Mouse (Mus musculus): ENCODE data around the gene Creg1.

Gene Creg1

DNA sequence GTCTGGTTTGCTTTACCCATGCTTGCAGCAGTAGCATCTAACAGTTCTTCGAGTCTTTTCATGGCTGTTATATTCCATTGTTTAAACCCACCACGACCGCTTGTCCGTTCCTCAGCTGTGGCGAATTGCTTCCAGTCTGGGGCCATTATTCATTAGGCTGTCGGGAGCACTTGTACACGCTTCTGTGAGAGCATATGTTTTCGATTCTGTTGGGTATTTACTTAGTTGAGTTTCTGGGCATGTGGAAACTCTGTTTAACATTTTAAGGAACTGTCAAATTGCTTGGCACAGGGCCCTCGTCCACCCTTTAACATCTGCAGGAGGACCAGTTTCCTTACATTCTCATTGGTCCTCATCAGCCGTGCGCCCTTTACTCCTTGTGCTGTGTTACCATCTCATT lies 22.8 kb downstream of the Creg1 start:
- DNase-seq (ENCODE audit: low read depth in 2 of 2, low spot score in 2 of 2): no peak

DNA sequence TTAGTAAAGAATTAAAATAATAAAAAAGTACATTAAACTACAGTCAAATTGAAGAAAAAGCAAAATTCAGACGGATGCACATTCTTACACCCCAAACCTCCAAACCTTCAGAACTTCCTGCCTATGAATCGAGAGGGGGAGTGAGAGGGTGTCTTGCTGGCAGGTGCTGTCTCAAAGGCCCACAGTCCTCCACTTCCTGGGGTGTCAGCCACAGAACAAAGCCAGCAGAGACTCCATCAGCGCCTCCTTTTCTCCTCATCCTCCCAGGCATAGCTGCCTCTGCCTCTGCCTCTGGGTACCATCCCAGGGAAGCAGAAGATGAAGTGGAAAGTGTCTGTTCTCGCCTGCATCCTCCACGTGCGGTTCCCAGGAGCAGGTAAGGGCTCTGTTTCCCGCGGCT lies 25.0 kb downstream of the Creg1 start, which contains the start of gene Cd247:
Cd247 (plus strand) TSS at position 171 of the 400 bp plus-strand sequence.
- peak; percentile 60 to 74 for DNase-seq (ENCODE audit: low read depth in 2 of 2, low spot score in 2 of 2)

DNA sequence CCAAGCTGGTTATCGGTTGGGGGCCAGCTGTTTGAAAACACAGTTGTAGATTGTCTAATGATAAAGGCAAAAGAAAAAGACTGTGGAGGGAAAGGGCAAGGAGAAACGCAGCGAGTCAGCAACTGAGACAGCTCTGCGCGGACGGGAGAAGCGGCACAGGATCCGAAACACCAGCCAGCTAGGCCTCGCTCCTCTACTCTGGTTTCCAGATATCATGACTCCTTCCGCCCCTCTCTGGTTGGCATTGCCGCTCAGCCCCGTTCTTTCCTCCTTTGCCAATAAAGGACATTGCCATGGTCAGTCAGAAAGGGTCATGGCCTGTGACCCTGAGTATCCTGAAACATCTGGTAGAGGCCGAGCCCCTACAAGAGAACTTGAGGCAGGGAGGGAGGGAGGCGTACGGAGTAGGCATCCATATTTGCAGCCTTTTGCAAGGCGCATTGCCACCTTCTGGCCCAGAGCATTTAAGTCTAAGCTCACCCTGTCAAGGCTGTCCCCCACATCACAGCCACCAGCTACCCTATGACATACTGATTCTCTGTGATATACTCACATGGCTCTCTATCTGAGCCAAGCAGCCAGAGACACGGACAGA lies 25.6 kb downstream of the Creg1 start:
- DNase-seq (ENCODE audit: low read depth in 2 of 2, low spot score in 2 of 2): peak; percentile 35 to 48

DNA sequence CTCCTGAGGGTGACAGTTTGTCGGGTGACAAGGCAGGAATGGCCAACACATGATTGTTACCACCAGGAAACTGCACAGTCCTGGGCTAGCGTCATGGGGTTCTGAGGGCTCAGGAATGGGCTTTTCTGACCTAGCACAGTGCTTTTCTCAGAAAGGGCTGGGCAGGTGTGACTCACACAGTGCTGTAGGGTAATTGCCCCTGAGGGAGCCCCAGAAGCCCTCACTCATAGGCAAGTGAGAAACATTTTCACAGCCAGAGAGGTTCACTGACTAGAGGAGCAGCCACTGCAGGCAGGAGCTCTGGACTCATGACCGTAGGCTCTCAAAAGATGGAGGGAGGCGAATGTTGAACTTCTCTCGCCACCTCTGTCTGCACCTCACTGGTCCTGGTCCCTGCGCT lies 26.4 kb downstream of the Creg1 start:
- DNase-seq (ENCODE audit: low read depth in 2 of 2, low spot score in 2 of 2): peak; percentile 37 to 50

DNA sequence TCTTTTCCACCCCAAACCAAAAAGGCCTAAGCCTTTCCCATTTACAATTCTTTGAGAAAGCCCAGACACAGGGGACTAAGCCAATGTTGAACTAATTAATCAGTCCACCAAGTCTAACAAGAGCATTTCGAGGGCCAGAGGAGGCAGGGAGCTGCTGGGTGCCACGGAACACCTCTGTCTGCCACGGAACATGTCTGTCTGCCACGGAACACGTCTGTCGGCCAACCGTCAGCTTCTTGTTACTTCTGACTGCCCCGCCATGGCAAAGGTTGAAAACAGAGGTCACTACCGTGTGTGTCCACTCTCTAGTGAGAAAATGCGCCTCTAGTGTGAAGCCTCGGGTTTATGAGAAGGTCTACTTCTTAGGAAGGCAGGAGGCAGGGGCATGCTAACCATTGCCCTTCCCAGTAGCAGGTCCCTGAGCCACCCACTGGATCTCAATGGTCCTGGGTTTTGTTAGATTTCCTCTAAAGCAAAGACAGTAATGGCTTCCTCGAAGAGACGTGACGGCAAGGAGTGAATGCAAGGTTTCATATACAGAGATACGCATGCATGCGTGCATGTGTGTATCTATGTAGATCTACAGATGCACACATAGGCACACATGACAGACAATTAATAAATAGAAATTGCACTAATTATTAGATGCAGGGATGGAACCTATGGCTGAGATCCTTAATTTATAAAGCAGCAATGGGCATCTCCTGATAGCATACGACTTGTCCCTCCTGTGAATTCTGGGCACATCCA lies 27.1 kb downstream of the Creg1 start:
- no peak for DNase-seq (ENCODE audit: low read depth in 2 of 2, low spot score in 2 of 2)

DNA sequence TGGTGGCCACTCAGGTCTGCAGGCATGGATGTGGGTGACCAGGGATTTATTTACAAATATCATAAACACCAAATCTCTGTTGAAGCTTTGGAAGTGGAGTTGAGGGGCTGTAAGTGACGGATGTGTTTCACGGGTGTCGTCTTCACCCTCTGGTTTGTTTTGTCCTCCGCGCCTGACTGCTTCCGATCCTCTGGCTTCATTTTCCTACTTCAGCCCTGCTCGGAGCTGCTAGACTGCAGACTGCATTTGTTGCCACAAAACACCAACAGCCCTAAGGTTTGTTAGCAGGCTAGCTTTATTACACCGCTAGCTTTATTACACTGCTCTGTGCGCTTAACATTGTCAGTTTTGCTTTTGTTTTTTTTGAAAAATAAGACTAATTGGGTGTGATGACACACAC lies 27.9 kb downstream of the Creg1 start:
- DNase-seq (ENCODE audit: low read depth in 2 of 2, low spot score in 2 of 2): peak in 1 of 2 experiments; percentile 24

DNA sequence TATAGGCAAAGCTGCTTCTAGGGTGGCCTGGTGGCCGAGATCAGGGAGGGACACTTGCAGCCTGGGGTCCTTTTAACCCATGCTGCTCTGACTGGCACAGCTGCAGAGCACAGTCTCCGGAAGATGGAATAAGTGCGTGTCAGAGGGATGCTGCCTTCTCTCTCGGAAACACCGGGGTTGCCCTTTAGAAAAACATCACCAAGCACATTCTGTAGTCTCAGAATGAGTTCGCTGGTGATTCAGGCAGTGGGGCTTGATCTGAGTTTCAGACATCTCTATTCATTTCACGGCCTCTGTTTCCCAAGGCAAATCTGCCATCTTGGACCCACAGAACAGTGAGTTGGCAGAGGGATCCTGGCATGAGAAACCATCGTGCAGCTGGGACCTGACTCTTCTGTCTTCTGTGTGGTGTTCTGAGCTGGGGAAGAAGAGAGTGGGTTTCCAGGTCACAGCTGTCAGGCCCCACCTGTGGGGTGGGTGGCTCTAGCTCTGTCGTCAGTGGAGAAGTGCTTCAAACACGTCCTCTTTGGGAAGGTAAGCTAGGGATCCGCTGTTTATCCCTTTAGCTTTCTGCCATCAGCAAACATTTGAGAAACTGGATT lies 38.3 kb downstream of the Creg1 start:
- DNase-seq (ENCODE audit: low read depth in 2 of 2, low spot score in 2 of 2): no peak

DNA sequence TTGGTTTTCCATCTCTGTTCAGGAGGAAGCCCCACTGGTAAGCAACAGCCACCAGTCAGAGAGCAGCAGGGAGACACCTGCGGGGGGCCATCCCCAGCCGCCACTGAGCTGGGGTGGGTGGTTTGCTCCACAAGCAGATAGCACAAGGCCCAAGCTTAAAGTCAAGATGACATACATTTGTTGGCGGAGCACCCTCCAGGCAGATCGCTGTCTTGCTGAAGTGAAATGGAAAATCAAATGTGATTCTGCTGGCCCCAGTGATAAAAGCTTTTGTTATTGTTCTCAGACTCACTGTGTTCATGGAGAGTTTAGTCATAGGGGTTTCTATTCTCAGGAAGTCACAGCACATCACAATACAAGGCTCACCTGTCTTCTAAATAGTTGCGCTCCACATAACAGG lies 39.6 kb downstream of the Creg1 start:
- DNase-seq (ENCODE audit: low read depth in 2 of 2, low spot score in 2 of 2): no peak

DNA sequence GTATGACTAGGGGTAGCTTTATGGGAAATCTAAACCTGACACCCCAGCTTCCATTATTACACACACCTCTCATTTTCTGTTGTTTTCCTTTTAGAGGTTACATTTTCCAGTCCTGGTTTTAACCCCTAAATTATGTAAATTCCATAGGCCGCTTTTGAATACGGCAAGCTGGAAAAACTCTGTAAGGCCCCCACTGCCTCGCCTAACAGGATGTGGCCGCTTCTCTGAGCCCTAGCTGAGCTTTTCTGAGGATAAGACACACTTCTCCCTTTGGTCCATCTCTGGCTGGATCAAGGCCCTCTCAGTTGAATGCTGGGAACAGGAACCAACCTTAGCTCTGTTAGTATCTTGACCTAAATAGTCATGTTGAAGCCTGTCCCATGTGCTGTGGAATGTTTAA lies 40.6 kb downstream of the Creg1 start:
- DNase-seq (ENCODE audit: low read depth in 2 of 2, low spot score in 2 of 2): no peak

DNA sequence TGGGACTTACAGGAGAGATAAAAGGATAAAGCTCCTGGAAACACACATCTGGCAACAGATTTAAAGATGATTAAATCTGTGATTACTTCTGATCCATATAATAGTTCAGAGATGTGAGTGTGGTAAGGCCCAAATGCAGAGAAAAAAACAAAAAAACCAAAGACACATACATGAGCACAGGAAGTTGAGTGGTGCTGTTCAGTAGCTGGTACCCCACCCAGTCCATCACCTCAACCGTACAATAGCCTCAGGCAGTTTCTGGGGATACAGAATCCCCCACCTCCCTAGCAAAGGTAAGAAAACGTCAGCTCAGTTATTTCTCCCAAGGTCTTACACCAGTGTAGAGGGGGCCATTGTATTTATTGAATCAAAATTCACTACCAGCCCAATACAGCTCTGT lies 47.1 kb downstream of the Creg1 start:
- DNase-seq (ENCODE audit: low read depth in 2 of 2, low spot score in 2 of 2): no peak

DNA sequence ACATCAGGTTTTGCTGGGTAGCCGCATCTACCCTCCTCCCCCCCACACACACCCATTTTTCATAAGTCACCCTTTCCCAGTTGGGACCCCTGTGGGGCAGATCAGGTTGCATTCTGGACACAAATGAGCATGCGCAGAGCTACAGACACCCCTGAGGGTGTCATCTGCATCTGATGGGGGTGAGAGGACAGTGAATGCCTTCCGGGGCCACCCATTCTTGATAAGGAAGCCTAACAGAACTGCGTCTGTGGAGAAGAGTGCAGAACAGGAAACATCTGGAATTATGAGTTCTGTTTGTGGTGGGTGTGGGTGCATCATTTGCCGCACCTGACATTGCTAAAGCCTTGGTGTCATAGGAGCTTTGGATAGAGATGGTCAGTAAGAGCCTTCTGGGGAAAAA lies 47.6 kb downstream of the Creg1 start:
- DNase-seq (ENCODE audit: low read depth in 2 of 2, low spot score in 2 of 2): no peak

DNA sequence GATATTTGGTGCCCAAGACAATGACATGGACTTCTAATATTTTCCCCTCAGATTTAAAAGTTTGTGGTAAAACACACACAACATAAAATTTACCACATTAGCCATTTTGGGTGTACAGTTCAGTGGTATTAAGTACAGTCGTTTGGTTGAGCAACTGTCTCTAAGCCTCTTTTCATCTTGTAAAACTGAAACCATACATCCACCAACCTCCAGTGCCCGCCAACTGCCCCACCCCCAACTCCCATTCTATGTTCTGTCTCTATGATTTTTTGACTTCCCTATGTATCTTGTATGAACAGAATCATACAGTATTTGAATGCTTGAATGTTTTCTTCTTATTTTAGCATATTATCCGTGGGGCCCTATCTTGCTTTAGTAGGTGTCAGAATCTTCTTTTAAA lies 49.2 kb downstream of the Creg1 start:
- DNase-seq (ENCODE audit: low read depth in 2 of 2, low spot score in 2 of 2): peak in 1 of 2 experiments; percentile 34

DNA sequence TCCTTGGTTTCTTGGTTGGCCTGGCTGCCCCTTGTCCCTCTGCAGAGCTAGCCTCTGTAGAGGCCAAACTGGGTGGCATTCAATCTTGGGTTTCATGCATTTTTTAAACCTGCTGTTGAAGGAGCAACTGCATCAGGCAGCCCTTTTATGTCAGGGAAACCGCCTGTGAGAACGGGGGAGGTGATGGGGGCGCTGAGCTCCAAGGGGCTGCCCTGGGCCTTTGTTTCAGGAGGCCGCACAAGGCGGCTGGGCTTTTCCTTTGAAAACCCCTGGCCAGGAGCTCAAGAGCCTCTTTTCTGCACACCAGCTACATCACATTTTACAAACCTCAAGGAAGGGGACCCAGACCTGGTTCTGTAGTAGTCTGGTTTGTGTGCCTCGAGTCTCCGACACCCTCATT lies 50.6 kb downstream of the Creg1 start:
- no peak for DNase-seq (ENCODE audit: low read depth in 2 of 2, low spot score in 2 of 2)

DNA sequence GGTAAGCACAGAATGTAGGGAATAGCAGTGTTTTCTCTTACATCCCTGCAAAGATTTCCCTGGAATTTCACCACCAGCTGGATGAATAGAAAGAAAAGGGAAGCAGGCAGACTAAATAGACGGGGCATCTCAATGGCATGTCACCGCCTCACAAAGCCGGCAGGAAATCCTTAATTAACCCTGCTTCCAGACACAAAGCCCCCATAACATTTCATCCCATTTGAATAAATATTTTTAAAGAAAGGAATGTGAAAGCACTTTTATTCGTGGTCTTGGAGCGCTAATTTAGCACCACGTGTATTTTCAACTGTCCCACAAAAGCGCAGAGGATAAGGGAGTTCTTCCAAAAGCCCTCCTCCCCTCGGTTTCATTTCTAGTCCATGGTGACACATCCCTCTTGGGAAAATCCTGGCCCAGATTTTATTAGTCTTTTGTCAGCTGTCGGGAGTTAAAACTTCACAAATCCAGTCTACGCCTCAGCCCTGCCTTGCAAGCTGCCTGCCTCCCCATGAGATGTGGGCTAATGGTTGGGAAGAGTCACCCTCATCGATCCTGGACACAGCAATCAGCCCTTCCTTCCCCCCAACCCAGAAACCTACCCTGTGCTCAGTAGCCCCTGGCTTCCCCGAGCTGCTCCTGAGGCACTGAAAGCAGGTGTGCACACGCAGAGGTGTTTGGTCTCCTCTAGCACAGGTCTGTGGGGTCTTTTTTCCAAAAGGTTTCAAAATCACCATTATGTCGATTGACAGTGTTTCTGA lies 51.2 kb downstream of the Creg1 start:
- DNase-seq (ENCODE audit: low read depth in 2 of 2, low spot score in 2 of 2): no peak

DNA sequence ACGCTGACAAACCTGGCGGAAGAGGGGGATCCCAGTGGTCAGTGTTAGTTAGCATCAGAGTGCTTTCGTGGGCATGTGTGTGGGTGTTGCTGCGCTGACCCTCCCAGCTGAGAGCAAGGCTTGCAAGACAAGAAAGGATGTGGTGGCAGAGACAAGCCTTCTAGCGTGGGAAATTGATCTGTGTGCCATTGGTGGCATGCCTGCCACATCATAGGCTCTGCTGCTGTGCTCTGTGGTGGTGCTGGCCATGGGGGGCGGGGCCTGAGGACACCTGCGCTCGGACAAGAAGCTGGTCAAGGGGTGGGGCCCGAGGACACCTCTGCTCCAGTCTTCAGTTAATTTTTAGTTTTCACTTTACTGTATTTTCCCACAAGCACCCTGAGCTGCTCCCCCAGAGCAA lies 52.8 kb downstream of the Creg1 start:
- peak; percentile 42 to 60 for DNase-seq (ENCODE audit: low read depth in 2 of 2, low spot score in 2 of 2)

DNA sequence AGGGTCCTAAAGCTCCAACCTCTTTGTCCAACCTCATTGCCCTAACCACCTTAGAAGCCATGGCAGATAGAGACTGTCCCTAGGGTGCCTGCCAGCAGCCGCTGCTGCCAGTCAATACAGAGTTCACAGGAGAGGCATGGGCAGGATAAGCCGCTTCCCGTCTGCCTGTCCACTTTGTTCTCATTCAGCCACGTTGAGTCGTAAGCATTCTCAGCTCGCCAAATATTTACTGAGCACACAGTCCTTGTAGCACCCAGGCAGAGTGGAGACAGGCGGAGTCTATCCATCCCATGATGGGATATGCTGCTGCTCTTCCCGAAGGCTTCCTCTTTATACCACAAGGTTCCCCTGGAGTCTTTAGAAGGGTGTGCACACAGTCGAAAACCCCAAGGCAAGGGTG lies 53.7 kb downstream of the Creg1 start:
- no peak for DNase-seq (ENCODE audit: low read depth in 2 of 2, low spot score in 2 of 2)

DNA sequence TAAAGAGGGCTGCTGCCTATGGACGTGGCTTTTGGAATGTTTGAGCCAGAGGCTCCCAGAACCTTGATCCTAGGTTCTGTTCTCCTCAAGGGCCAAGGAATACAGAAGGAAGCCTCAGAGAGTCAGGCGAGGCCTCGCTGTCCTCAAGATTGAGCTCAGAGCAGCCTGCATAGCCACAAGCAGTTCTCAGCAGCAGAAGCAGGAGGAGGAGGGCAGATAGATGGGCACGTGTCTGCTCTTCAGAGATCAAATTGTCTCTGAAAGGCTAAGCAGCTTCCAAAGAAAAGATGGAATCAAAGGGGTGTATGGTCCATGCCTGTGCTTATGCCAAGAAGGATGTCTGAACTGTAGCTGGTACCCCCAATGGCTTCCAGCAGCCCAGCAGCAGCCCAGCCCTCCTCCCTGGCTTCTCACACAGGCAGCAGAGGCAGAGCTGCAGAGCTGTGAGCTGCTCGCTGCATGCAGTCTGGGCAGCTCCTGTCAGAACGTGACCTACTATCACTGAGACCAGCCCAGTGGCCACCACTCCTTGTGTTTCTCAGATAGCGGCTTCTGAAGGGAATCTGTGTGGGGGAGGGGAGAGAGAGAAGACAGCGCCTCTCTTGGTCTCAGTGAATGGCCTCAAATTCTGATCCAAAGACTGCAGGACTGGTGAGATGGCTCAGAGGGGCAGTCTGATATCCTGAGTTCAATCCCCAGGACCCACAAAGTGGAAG lies 54.8 kb downstream of the Creg1 start:
- DNase-seq (ENCODE audit: low read depth in 2 of 2, low spot score in 2 of 2): no peak

DNA sequence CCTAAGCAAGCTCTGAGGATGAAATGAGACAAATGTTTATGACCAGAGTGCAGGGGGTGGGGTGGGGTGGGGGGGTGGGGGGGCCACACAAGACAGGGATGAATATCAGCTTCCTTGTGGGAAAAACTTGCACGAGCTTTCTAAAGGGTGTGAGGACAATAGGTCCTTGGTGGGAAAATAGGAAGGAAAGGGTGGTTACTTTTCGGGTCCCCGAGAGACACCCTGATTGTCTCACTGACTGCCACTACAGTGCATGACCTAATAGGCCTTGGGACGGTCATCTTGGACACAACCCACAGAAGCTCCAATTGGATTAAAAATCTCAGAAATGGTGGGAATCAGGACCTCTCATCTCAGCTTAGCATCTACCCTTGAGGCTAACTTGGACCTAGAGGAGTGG lies 55.6 kb downstream of the Creg1 start:
- DNase-seq (ENCODE audit: low read depth in 2 of 2, low spot score in 2 of 2): no peak

DNA sequence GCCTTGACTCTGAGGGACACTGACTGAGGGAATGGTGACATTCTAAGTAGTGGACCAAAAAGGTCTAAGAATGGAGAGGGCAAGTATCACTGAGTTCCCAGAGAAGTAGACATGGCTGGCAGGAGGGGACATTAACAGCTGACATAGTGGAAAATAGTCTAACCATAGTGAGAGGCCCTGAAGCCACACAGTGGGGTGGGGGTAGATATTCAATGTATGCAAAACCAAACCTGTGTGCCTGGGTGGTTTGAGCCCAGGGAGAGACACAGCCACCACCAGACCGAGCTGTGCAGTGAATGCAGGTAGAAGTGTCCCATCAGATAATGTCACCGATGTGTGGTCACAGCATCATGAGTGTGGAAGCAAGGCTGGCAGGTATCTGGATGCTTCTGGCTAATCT lies 58.5 kb downstream of the Creg1 start:
- no peak for DNase-seq (ENCODE audit: low read depth in 2 of 2, low spot score in 2 of 2)

Data from CD8-positive naive resting alpha-beta T cell, adult 2 months (primary cell).